Mouse (Mus musculus): ENCODE measurements around the gene Hdac9. TPM values are rescaled to one million over a fixed set of nuclear protein-coding genes. Genes with fewer than 3 reads are reported as not detected.
A peak's percentile ranks its signal among the peaks of the same experiment; 100 is the strongest.

Hdac9 gene
- 9.6 and 14.3 TPM in 2 replicates for polyA plus RNA-seq (2014; fragmentation: Nextera tagmentation; extraction: Ambion mirVana)

DNA sequence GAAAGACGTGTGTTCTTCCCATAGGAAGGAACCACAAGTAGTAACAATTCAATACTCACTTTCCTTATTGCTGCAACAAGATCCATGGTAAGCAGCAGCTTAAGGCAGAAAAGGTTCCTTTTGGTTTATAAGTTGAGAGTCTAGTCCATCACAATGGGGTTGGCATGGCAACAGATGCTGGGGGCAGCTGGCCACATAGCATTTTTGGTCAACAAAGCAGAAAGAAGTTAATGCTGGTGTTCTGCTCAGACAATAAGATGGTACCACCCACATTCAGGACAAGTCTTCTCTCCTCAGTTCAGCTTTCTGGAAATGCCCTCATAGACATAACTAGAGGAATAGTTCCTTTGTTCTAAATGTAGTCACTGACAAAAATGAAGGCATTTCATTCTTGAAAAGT lies at the start of gene Hdac9:
Hdac9 (minus strand) TSS at position 101 of the 400 bp plus-strand sequence.
- Histone ChIP-seq H3K36me3 (ENCODE audit: control insufficient read depth, insufficient read depth, low read length) (no peaks in the 10 kb centered on the region), H3K9me3 (replicated peaks; ENCODE audit: control insufficient read depth, low read length) (no peaks in the 10 kb centered on the region), H3K4me1 (ENCODE audit: control insufficient read depth, insufficient read depth, low read length) (no peaks in the 10 kb centered on the region), H3K4me3 (ENCODE audit: low read depth, low read length) (no peak within 1 kb of the TSS), H3K27ac (ENCODE audit: low read depth, low read length) (no peak within 1 kb of the TSS), H3K9ac (ENCODE audit: low read length) (no peak within 1 kb of the TSS), H3K27me3 (replicated peaks; ENCODE audit: control insufficient read depth, insufficient read depth, low read length) (no peaks in the 10 kb centered on the region), H3K4me2 (ENCODE audit: low read length) (no peak within 1 kb of the TSS)
- ATAC-seq (no peak), DNase-seq (ENCODE audit: low spot score) (no peak)
- 64% methylated on average over 1 of the region's 1 CpGs for WGBS

DNA sequence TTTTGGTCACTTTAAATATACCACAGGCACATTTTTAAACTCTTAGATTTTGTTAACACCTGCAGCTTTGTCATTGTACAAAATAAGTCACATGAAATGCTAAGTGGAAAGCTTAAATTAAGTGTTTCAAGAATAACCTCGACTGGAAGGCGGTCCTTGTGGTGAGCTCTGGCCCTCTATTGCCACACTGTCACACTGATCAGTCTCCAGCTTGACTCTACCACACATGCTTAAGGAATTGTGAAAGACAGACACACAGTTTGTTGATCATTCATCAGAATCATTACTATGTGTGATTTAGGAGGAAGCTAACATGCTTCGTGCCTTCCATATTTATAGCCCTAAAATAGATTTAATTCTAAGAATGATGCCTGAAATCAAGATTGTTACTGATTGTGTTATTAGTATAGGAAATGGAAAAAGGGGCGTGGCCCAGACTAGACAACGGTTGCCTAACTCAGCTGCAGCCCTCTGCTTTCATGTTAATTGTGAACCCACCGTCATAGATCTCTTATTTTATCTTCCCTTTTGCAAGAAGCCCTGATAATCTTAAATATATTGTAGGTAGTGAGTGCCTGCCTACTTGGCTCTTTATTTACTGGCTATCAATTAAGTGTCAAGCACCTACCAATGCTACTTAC lies 32.3 kb upstream of the Hdac9 start:
- ATAC-seq (no peak), DNase-seq (ENCODE audit: low spot score) (no peak)
- H3K36me3 ChIP-seq (ENCODE audit: control insufficient read depth, insufficient read depth, low read length) = no peaks in the 10 kb centered on the region
- H3K27me3 ChIP-seq (replicated peaks; ENCODE audit: control insufficient read depth, insufficient read depth, low read length) = no peaks in the 10 kb centered on the region
- no peaks in the 10 kb centered on the region for H3K9me3 ChIP-seq (replicated peaks; ENCODE audit: control insufficient read depth, low read length)
- H3K27ac ChIP-seq (ENCODE audit: low read depth, low read length) = no peak overlapping the region
- H3K4me3 ChIP-seq (ENCODE audit: low read depth, low read length) = no peak overlapping the region
- H3K4me1 ChIP-seq (ENCODE audit: control insufficient read depth, insufficient read depth, low read length) = no peaks in the 10 kb centered on the region
- H3K4me2 ChIP-seq (ENCODE audit: low read length) = no peak overlapping the region
- no peak overlapping the region for H3K9ac ChIP-seq (ENCODE audit: low read length)
- WGBS = 85% methylated on average over 6 of the region's 6 CpGs

DNA sequence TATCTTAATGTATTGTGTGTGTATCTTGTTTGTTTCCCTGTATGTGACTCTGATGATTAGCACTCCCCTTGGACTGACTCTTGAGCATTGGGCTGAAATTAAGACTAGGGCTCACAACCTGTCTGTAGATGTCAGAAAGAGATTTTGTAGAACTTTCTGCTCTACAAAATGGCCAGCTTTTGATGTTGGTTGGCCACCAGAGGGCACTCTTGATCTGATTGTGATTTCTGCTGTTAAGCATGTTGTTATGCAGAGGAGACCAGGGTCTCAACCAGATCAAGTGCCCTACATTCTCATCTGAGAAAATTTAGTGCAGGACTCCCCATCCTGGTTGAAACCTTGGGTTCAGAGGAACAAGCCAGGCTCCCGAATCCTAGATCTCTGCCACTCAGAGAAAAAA lies 21.0 kb upstream of the Hdac9 start:
- H3K27me3 ChIP-seq (replicated peaks; ENCODE audit: control insufficient read depth, insufficient read depth, low read length) = no peaks in the 10 kb centered on the region
- DNase-seq (ENCODE audit: low spot score) (peak; percentile 6), ATAC-seq (no peak)
- H3K9ac ChIP-seq (ENCODE audit: low read length) = no peak overlapping the region
- H3K36me3 ChIP-seq (ENCODE audit: control insufficient read depth, insufficient read depth, low read length) = no peaks in the 10 kb centered on the region
- H3K4me2 ChIP-seq (ENCODE audit: low read length) = no peak overlapping the region
- H3K27ac ChIP-seq (ENCODE audit: low read depth, low read length) = no peak overlapping the region
- WGBS = 95% methylated on average over 1 of the region's 1 CpGs
- no peak overlapping the region for H3K4me3 ChIP-seq (ENCODE audit: low read depth, low read length)
- no peaks in the 10 kb centered on the region for H3K4me1 ChIP-seq (ENCODE audit: control insufficient read depth, insufficient read depth, low read length)
- H3K9me3 ChIP-seq (replicated peaks; ENCODE audit: control insufficient read depth, low read length) = no peaks in the 10 kb centered on the region

GRCm38 (mm10) chr12:34908008-34908407 lies 8.9 kb downstream of the Hdac9 start:
- no peak for ATAC-seq
- peaks cover 12% of the 10 kb centered on the region for H3K27me3 ChIP-seq (replicated peaks; ENCODE audit: control insufficient read depth, insufficient read depth, low read length)
- no peaks in the 10 kb centered on the region for H3K4me1 ChIP-seq (ENCODE audit: control insufficient read depth, insufficient read depth, low read length)
- no peaks in the 10 kb centered on the region for H3K9me3 ChIP-seq (replicated peaks; ENCODE audit: control insufficient read depth, low read length)
- WGBS = 60% methylated on average over 2 of the region's 2 CpGs
- no peak overlapping the region for H3K9ac ChIP-seq (ENCODE audit: low read length)
- H3K4me2 ChIP-seq (ENCODE audit: low read length) = no peak overlapping the region; the same call in 1 of the 2 replicates
- no peak overlapping the region for H3K27ac ChIP-seq (ENCODE audit: low read depth, low read length)
- no peak for DNase-seq (ENCODE audit: low spot score)
- no peaks in the 10 kb centered on the region for H3K36me3 ChIP-seq (ENCODE audit: control insufficient read depth, insufficient read depth, low read length)
- no peak overlapping the region for H3K4me3 ChIP-seq (ENCODE audit: low read depth, low read length)

- DNase-seq (ENCODE audit: low spot score) (peak; percentile 78), ATAC-seq (peak; percentile 80)
- 2% methylated on average over 10 of the region's 10 CpGs for WGBS
- H3K9ac ChIP-seq (ENCODE audit: low read length) = peak overlapping the region; percentile 73
- peaks cover 12% of the 10 kb centered on the region for H3K27me3 ChIP-seq (replicated peaks; ENCODE audit: control insufficient read depth, insufficient read depth, low read length)
- H3K4me3 ChIP-seq (ENCODE audit: low read depth, low read length) = peak overlapping the region; percentile 70
- H3K4me2 ChIP-seq (ENCODE audit: low read length) = peak overlapping the region; percentile 83
- H3K27ac ChIP-seq (ENCODE audit: low read depth, low read length) = no peak overlapping the region
- no peaks in the 10 kb centered on the region for H3K4me1 ChIP-seq (ENCODE audit: control insufficient read depth, insufficient read depth, low read length)
- no peaks in the 10 kb centered on the region for H3K9me3 ChIP-seq (replicated peaks; ENCODE audit: control insufficient read depth, low read length)
- H3K36me3 ChIP-seq (ENCODE audit: control insufficient read depth, insufficient read depth, low read length) = no peaks in the 10 kb centered on the region
These were observed 9.4 kb downstream of the Hdac9 start for GRCm38 (mm10) chr12:34907506-34907850.

GRCm38 (mm10) chr12:34906704-34907505 lies 10.0 kb downstream of the Hdac9 start:
- DNase-seq (ENCODE audit: low spot score) = peak; percentile 71
- Histone ChIP-seq H3K27ac (ENCODE audit: low read depth, low read length) (peak overlapping the region; percentile 33; the same call in 1 of the 2 replicates), H3K9ac (ENCODE audit: low read length) (peak overlapping the region; percentile 73), H3K4me2 (ENCODE audit: low read length) (peak overlapping the region; percentile 83), H3K27me3 (replicated peaks; ENCODE audit: control insufficient read depth, insufficient read depth, low read length) (peaks cover 12% of the 10 kb centered on the region), H3K4me1 (ENCODE audit: control insufficient read depth, insufficient read depth, low read length) (no peaks in the 10 kb centered on the region), H3K9me3 (replicated peaks; ENCODE audit: control insufficient read depth, low read length) (no peaks in the 10 kb centered on the region), H3K36me3 (ENCODE audit: control insufficient read depth, insufficient read depth, low read length) (no peaks in the 10 kb centered on the region), H3K4me3 (ENCODE audit: low read depth, low read length) (peak overlapping the region; percentile 70)
- 2% methylated on average over 59 of the region's 107 CpGs for WGBS
- peak; percentile 91 for ATAC-seq

DNA sequence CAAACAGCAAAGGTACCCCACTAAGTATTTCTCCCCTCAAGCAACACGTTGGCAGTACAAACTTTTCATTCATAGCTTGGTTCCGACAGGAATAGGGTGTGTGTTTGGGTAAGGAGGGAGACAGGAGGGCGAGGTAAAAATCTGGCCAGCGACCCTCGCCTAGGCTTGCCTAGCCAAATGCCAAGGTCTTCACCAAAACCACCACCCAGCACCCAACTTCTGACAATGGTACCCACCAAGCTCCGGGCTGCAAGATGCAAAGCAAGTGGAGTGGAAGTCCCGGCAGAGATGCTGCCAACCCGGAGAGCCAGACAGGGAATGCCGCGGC lies 10.6 kb downstream of the Hdac9 start:
- peak overlapping the region; percentile 83 for H3K4me2 ChIP-seq (ENCODE audit: low read length)
- DNase-seq (ENCODE audit: low spot score) = no peak
- H3K27ac ChIP-seq (ENCODE audit: low read depth, low read length) = 0 out of 2 replicates have a peak overlapping the region, but pooled peaks have one; percentile 33
- H3K4me1 ChIP-seq (ENCODE audit: control insufficient read depth, insufficient read depth, low read length) = no peaks in the 10 kb centered on the region
- H3K4me3 ChIP-seq (ENCODE audit: low read depth, low read length) = peak overlapping the region; percentile 70
- WGBS = 3% methylated on average over 10 of the region's 10 CpGs
- H3K9me3 ChIP-seq (replicated peaks; ENCODE audit: control insufficient read depth, low read length) = no peaks in the 10 kb centered on the region
- ATAC-seq = no peak; the same call in 1 of the 2 replicates
- peak overlapping the region; percentile 73 for H3K9ac ChIP-seq (ENCODE audit: low read length)
- H3K27me3 ChIP-seq (replicated peaks; ENCODE audit: control insufficient read depth, insufficient read depth, low read length) = peaks cover 12% of the 10 kb centered on the region
- no peaks in the 10 kb centered on the region for H3K36me3 ChIP-seq (ENCODE audit: control insufficient read depth, insufficient read depth, low read length)

DNA sequence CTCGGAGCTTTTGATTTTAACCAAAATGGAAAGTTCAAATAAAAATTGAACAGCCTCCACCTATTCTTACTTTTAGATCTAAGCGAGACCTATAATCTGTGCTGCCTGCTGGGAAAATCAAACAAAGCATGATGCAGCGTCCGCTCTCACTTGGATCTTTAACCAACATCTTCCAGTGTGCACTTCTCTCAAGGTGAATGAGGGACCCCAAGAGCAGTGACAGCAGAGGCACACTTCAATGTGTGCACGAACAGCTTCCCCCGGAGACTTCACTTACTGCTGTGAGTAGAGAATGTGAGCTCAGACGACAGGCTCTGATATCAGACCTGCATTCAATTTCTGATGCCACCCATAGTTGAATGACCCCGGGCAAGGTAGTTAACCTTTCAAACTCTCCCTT lies 16.7 kb downstream of the Hdac9 start:
- Histone ChIP-seq H3K4me3 (ENCODE audit: low read depth, low read length) (no peak overlapping the region), H3K27me3 (replicated peaks; ENCODE audit: control insufficient read depth, insufficient read depth, low read length) (no peaks in the 10 kb centered on the region), H3K9ac (ENCODE audit: low read length) (no peak overlapping the region), H3K4me2 (ENCODE audit: low read length) (no peak overlapping the region), H3K27ac (ENCODE audit: low read depth, low read length) (no peak overlapping the region), H3K4me1 (ENCODE audit: control insufficient read depth, insufficient read depth, low read length) (no peaks in the 10 kb centered on the region), H3K9me3 (replicated peaks; ENCODE audit: control insufficient read depth, low read length) (no peaks in the 10 kb centered on the region), H3K36me3 (ENCODE audit: control insufficient read depth, insufficient read depth, low read length) (no peaks in the 10 kb centered on the region)
- DNase-seq (ENCODE audit: low spot score) = peak; percentile 30
- WGBS = 51% methylated on average over 8 of the region's 8 CpGs
- peak; percentile 43; the same call in 1 of the 2 replicates for ATAC-seq

GRCm38 (mm10) chr12:34894867-34895266 lies 22.0 kb downstream of the Hdac9 start:
- ATAC-seq = no peak
- Histone ChIP-seq H3K27me3 (replicated peaks; ENCODE audit: control insufficient read depth, insufficient read depth, low read length) (no peaks in the 10 kb centered on the region), H3K4me3 (ENCODE audit: low read depth, low read length) (no peak overlapping the region), H3K9ac (ENCODE audit: low read length) (no peak overlapping the region), H3K9me3 (replicated peaks; ENCODE audit: control insufficient read depth, low read length) (no peaks in the 10 kb centered on the region), H3K36me3 (ENCODE audit: control insufficient read depth, insufficient read depth, low read length) (no peaks in the 10 kb centered on the region), H3K4me1 (ENCODE audit: control insufficient read depth, insufficient read depth, low read length) (no peaks in the 10 kb centered on the region), H3K4me2 (ENCODE audit: low read length) (no peak overlapping the region), H3K27ac (ENCODE audit: low read depth, low read length) (no peak overlapping the region)
- DNase-seq (ENCODE audit: low spot score) = no peak
- 80% methylated on average over 5 of the region's 5 CpGs for WGBS

Measured in forebrain, embryonic 14.5 days (tissue).